Comparison of ENCODE assay signal across 17 mouse cellular contexts in the genomic region with DNA sequence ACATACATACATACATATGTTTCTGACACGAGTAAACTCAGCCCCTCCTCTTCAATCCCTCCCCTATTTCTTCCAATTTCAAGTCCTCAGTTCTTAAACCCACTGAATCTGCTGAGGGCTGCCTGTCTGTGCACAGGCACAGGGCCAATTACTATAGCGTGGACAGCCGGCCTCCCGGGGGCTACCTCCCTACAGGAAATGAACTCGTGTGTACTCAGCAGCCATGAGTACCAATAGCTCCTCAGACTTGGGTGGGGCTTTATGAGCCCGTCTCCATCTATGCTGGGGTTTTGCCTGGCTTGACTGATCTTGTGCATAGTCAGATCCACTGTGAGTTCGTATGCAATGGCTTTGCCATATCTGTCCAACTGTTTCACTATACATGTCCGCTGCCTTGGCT. TPM values are rescaled to one million over a fixed set of nuclear protein-coding genes. Genes with fewer than 3 reads are reported as not detected.
DNase-seq lines count a peak whose midpoint lies in the region; ATAC-seq and TF ChIP-seq lines count a peak whose summit lies in the region.
"Had no signal": no experiment of that assay in that cellular context is flagged by ENCODE, and none has a peak within 500 bp of the region (broad histone marks: within the 10 kb centered on the region; RNA-seq: fewer than 3 reads in every experiment).

No protein-coding gene starts in this region.

- no peaks in the 10 kb centered on the region for H3K36me3 ChIP-seq in limb, embryonic 13.5 days
- no peaks in the 10 kb centered on the region for H3K36me3 ChIP-seq in limb, embryonic 10.5 days
- H3K36me3 ChIP-seq: embryonic facial prominence, embryonic 15.5 days; forebrain, embryonic 10.5 days; kidney, embryonic 15.5 days had no signal

- no peak for DNase-seq in limb, embryonic 10.5 days (ENCODE audit: low spot score)
- peak; percentile 42 for DNase-seq in 416B (ENCODE audit: low read depth)
- DNase-seq in kidney, adult 18-20 months = no peak
- no peak for DNase-seq in layer of hippocampus, adult 18-20 months (ENCODE audit: low spot score in 2 of 2)
- no peak for DNase-seq in spleen, postnatal 4 days (ENCODE audit: low spot score in 2 of 2)
- DNase-seq: adrenal gland, postnatal 10 days; lung, postnatal 36 days had no signal

- no peak overlapping the region for H3K4me2 ChIP-seq in limb, embryonic 13.5 days (replicated peaks)
- H3K4me2 ChIP-seq: embryonic facial prominence, embryonic 15.5 days; kidney, embryonic 15.5 days; liver, embryonic 11.5 days; midbrain, embryonic 11.5 days had no signal

- no peak for TF ChIP-seq POLR2A in bone marrow macrophage, adult 2 months (IDR thresholded peaks at IDR 0.05; ENCODE audit: borderline replicate concordance, low read depth, low read length)

- H3K27ac ChIP-seq in limb, embryonic 13.5 days = no peak overlapping the region
- no peak overlapping the region for H3K27ac ChIP-seq in limb, embryonic 10.5 days
- peak overlapping the region; percentile 57 for H3K27ac ChIP-seq in bone marrow macrophage, adult 2 months (ENCODE audit: insufficient read depth, low read depth, low read length)
- H3K27ac ChIP-seq: embryonic facial prominence, embryonic 15.5 days; forebrain, embryonic 10.5 days; kidney, embryonic 15.5 days had no signal

- no peak for ATAC-seq in limb, embryonic 13.5 days (ENCODE audit: low FRiP score, low read depth)
- ATAC-seq in megakaryocyte progenitor cell, adult 5-6 weeks (replicated peaks; ENCODE audit: poor library complexity) = 0 out of 2 replicates have a peak, but pooled peaks have one; percentile 12
- ATAC-seq: activated CD4-positive, CD25-positive, alpha-beta regulatory T cell, adult 4 months; CD4-positive, CD25-positive, alpha-beta regulatory T cell, adult 4 months had no signal

- H3K4me1 ChIP-seq in limb, embryonic 13.5 days = peaks cover 4% of the 10 kb centered on the region
- peaks cover 4% of the 10 kb centered on the region for H3K4me1 ChIP-seq in limb, embryonic 10.5 days
- peaks cover 42% of the 10 kb centered on the region for H3K4me1 ChIP-seq in bone marrow macrophage, adult 2 months (ENCODE audit: control insufficient read depth, insufficient read depth, low read length)
- H3K4me1 ChIP-seq: forebrain, embryonic 10.5 days had no signal

- 42% methylated on average over 8 of the region's 8 CpGs for WGBS in limb, embryonic 13.5 days
- WGBS in limb, embryonic 10.5 days = 83% methylated on average over 8 of the region's 8 CpGs

- H3K9me3 ChIP-seq in limb, embryonic 13.5 days = no peaks in the 10 kb centered on the region
- H3K9me3 ChIP-seq in limb, embryonic 10.5 days (replicated peaks) = no peaks in the 10 kb centered on the region
- H3K9me3 ChIP-seq: embryonic facial prominence, embryonic 15.5 days; forebrain, embryonic 10.5 days; kidney, embryonic 15.5 days had no signal

- H3K4me3 ChIP-seq in limb, embryonic 13.5 days = no peak overlapping the region
- no peak overlapping the region for H3K4me3 ChIP-seq in limb, embryonic 10.5 days
- no peak overlapping the region for H3K4me3 ChIP-seq in bone marrow macrophage, adult 2 months (ENCODE audit: insufficient read depth, low read length)
- H3K4me3 ChIP-seq: embryonic facial prominence, embryonic 15.5 days; forebrain, embryonic 10.5 days; kidney, embryonic 15.5 days had no signal

- H3K27me3 ChIP-seq in limb, embryonic 13.5 days = no peaks in the 10 kb centered on the region
- no peaks in the 10 kb centered on the region for H3K27me3 ChIP-seq in limb, embryonic 10.5 days (ENCODE audit: low read depth, poor library complexity, severe bottlenecking)
- H3K27me3 ChIP-seq: embryonic facial prominence, embryonic 15.5 days; kidney, embryonic 15.5 days had no signal

- 0 out of 2 replicates have a peak overlapping the region, but pooled peaks have one; percentile 25 for H3K9ac ChIP-seq in limb, embryonic 13.5 days
- H3K9ac ChIP-seq: embryonic facial prominence, embryonic 15.5 days; kidney, embryonic 15.5 days had no signal

- no peak for TF ChIP-seq CTCF in bone marrow macrophage, adult 2 months (IDR thresholded peaks at IDR 0.05; ENCODE audit: low read depth, low read length)

RNA-seq across cellular contexts. Expression of a gene that starts 7.2 kb away (rescaled TPM):
- polyA plus RNA-seq in limb, embryonic 13.5 days (2015; fragmentation: Nextera tagmentation; extraction: Ambion mirVana) = 6.7 and 6.9 TPM in 2 replicates
- 4.5 and 5.3 TPM in 2 replicates for polyA plus RNA-seq in limb, embryonic 10.5 days (2016; fragmentation: Nextera tagmentation; extraction: Ambion mirVana)
- 9.0 and 11.0 TPM in 2 replicates for polyA plus RNA-seq in bone marrow macrophage, adult 2 months (2012; ENCODE audit: insufficient read depth, insufficient read length, missing spikeins)
- 2.4 and 2.6 TPM in 2 replicates for total RNA-seq in megakaryocyte progenitor cell, adult 5-6 weeks (2015)
- total RNA-seq in megakaryocyte progenitor cell, adult 5-6 weeks (2017) = 0.08 and 0.47 TPM in 2 replicates
- 10 to 100 TPM; 12.2 to 14.2 TPM for total RNA-seq in layer of hippocampus, adult 18-20 months (2021)
- polyA plus RNA-seq: CD4-positive, CD25-positive, alpha-beta regulatory T cell, adult 4 months had no signal

RNA-seq across cellular contexts. Expression of a gene that starts 44.8 kb away (rescaled TPM):
- polyA plus RNA-seq in limb, embryonic 13.5 days (2015; fragmentation: Nextera tagmentation; extraction: Ambion mirVana) = 157 and 174 TPM in 2 replicates
- polyA plus RNA-seq in limb, embryonic 10.5 days (2016; fragmentation: Nextera tagmentation; extraction: Ambion mirVana) = 22.5 and 33.2 TPM in 2 replicates
- 321 and 343 TPM in 2 replicates for polyA plus RNA-seq in bone marrow macrophage, adult 2 months (2012; ENCODE audit: insufficient read depth, insufficient read length, missing spikeins)
- 41.0 and 50.9 TPM in 2 replicates for total RNA-seq in megakaryocyte progenitor cell, adult 5-6 weeks (2015)
- 31.0 and 38.7 TPM in 2 replicates for total RNA-seq in megakaryocyte progenitor cell, adult 5-6 weeks (2017)
- total RNA-seq in layer of hippocampus, adult 18-20 months (2021) = 10 to 100 TPM; 52.0 to 55.1 TPM
